Mouse (Mus musculus) ES-Bruce4 (cell line): ENCODE results near the gene Gm10803. TPM values are rescaled to one million over a fixed set of nuclear protein-coding genes. Genes with fewer than 3 reads are reported as not detected.

Source experiments
- H3K27ac ChIP-seq: 2 replicates; pipeline ENCODE4 v1.5.1; 2012; ENCODE audit warnings: low read length, inconsistent platforms; ENCODE audit not compliant: insufficient read depth
- H3K27me3 ChIP-seq: 2 replicates; pipeline ENCODE4 v1.6.1; 2012; ENCODE audit warnings: mild to moderate bottlenecking, low read length, inconsistent platforms; ENCODE audit not compliant: control insufficient read depth, poor library complexity, insufficient read depth, severe bottlenecking
- H3K36me3 ChIP-seq: 2 replicates; pipeline ENCODE4 v1.6.1; 2012; ENCODE audit warnings: inconsistent platforms, mild to moderate bottlenecking, low read length, moderate library complexity; ENCODE audit not compliant: control insufficient read depth, poor library complexity, insufficient read depth, severe bottlenecking
- H3K4me1 ChIP-seq: one replicate; pipeline ENCODE4 v1.8.1; 2011; ENCODE audit warnings: low read length; ENCODE audit not compliant: control insufficient read depth, insufficient read depth
- H3K4me3 ChIP-seq: 2 replicates; pipeline ENCODE4 v1.5.1; 2011; ENCODE audit warnings: low read depth, mild to moderate bottlenecking, low read length
- H3K9ac ChIP-seq: 2 replicates; pipeline ENCODE4 v1.6.1; 2012; ENCODE audit warnings: low read depth, mild to moderate bottlenecking, inconsistent platforms; ENCODE audit not compliant: poor library complexity, severe bottlenecking
- H3K9me3 ChIP-seq: replicated peaks from 2 replicates; pipeline ENCODE4 v1.6.1; 2012; ENCODE audit warnings: mild to moderate bottlenecking, low read length, inconsistent platforms; ENCODE audit not compliant: control insufficient read depth, poor library complexity, insufficient read depth, severe bottlenecking
- CTCF ChIP-seq: IDR thresholded peaks from one replicate; pipeline ENCODE4 v1.8.1; 2011; ENCODE audit warnings: low read depth, low read length
- EP300 ChIP-seq: IDR thresholded peaks from 2 replicates; pipeline ENCODE4 v1.6.1; 2011; ENCODE audit warnings: low read depth, low read length; ENCODE audit not compliant: insufficient read depth
- POLR2A ChIP-seq: IDR thresholded peaks from one replicate; pipeline ENCODE4 v1.8.1; 2011; ENCODE audit warnings: low read length; ENCODE audit not compliant: insufficient read depth
- polyA plus RNA-seq: library from polyadenylated mRNA; stranded (reverse); fragments of >200 nt; gene quantifications from 2 replicates; pipeline ENCODE4 v1.2.4, GENCODE M21; 2011; ENCODE audit warnings: low read depth; ENCODE audit not compliant: missing spikeins, insufficient read depth, insufficient read length

The Gm10803 gene
- polyA plus RNA-seq, 1 experiment: not detected

- no peaks in the 10 kb centered on the region for H3K36me3 ChIP-seq
- no peak for TF ChIP-seq CTCF
- no peak for TF ChIP-seq POLR2A
- no peak for TF ChIP-seq EP300
- no peaks in the 10 kb centered on the region for H3K4me1 ChIP-seq
Observed at GRCm38 (mm10) chr2:93581271-93581670, 20.9 kb downstream of the Gm10803 start.

DNA sequence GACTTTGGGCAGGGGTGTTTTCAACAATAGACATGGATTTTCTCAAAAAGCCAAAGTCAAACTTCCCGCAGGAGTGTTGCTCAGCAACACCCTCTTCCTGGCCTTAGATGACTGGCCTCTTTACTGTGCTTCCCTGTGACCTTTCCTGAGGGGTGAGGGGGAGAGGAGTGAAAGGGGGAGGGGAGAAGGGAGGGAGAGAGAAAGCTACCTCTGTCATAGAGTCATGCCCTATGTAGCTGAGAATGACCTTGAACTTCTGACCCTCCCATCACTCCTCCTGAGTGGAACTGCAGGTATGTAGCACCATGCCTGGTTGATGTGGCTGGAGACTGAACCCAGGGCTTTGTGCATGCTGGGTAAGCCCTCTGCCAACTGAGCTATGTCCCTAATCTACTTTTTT is 25.5 kb downstream of the Gm10803 start:
- TF ChIP-seq CTCF (no peak), EP300 (no peak), POLR2A (no peak)
- Histone ChIP-seq H3K4me3 (no peak overlapping the region), H3K4me1 (no peaks in the 10 kb centered on the region), H3K27me3 (0 out of 2 replicates have a peak, but pooled peaks cover 1% of the 10 kb centered on the region), H3K9me3 (no peaks in the 10 kb centered on the region), H3K27ac (no peak overlapping the region), H3K36me3 (no peaks in the 10 kb centered on the region), H3K9ac (no peak overlapping the region)

More at GRCm38 (mm10) chr2:93581271-93581670, 20.9 kb downstream of the Gm10803 start:
- Histone ChIP-seq H3K27me3 (no peaks in the 10 kb centered on the region), H3K9me3 (no peaks in the 10 kb centered on the region), H3K27ac (no peak overlapping the region), H3K4me3 (no peak overlapping the region), H3K9ac (no peak overlapping the region)

DNA sequence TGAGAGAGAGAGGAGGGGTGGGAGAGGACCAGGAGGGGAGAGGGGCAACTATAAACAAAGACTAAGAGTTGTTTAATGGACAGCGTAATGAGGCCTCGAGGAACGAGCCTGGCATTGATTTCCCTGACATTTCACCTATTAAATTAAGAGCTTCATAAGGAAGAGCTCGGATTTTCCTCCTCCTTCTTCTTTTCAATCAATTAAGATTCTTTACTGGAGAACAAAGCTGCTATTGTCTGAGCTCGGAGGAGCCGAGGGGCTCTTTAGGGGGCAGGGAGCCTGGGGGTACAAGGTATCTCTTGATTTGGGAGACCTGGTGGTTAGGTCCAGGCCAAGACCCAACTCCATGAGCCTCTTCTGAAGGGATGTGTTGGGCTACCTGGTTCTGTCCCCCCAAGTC is 27.1 kb downstream of the Gm10803 start:
- Histone ChIP-seq H3K36me3 (no peaks in the 10 kb centered on the region), H3K4me1 (no peaks in the 10 kb centered on the region), H3K4me3 (no peak overlapping the region), H3K27ac (no peak overlapping the region), H3K9ac (no peak overlapping the region), H3K9me3 (no peaks in the 10 kb centered on the region), H3K27me3 (0 out of 2 replicates have a peak, but pooled peaks cover 1% of the 10 kb centered on the region)
- TF ChIP-seq EP300: no peak
- no peak for TF ChIP-seq CTCF
- TF ChIP-seq POLR2A: no peak

DNA sequence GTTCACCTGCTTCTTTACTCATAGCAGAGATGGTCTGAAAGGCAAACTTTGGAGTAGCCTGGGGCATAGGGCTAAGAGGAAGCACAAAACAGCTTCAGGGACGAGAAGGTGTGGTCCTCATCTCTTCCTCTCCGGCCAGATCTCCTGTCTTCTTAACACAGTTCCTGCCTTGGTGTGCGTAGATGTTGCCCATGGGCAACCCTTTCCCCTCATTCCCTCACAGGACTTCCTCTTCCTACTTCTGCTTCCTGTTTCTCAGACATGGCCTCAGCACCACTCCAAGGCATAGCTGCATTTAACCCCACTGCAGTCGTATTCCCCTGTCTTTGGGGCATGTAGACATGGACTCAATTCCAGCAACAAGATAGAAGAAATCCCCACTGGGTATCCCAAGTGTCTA is 29.5 kb downstream of the Gm10803 start:
- H3K27ac ChIP-seq: no peak overlapping the region
- TF ChIP-seq POLR2A (no peak), EP300 (no peak), CTCF (no peak)
- no peak overlapping the region for H3K4me3 ChIP-seq
- H3K4me1 ChIP-seq: no peaks in the 10 kb centered on the region
- no peaks in the 10 kb centered on the region for H3K9me3 ChIP-seq
- H3K36me3 ChIP-seq: no peaks in the 10 kb centered on the region
- H3K27me3 ChIP-seq: 0 out of 2 replicates have a peak, but pooled peaks cover 1% of the 10 kb centered on the region
- no peak overlapping the region for H3K9ac ChIP-seq

- H3K36me3 ChIP-seq: no peaks in the 10 kb centered on the region
- no peaks in the 10 kb centered on the region for H3K4me1 ChIP-seq
- H3K9me3 ChIP-seq: no peaks in the 10 kb centered on the region
- no peak overlapping the region; the same call in 1 of the 2 replicates for H3K27ac ChIP-seq
- no peak overlapping the region for H3K9ac ChIP-seq
- 0 out of 2 replicates have a peak, but pooled peaks cover 1% of the 10 kb centered on the region for H3K27me3 ChIP-seq
- H3K4me3 ChIP-seq: no peak overlapping the region
- TF ChIP-seq CTCF (no peak), POLR2A (no peak), EP300 (no peak)
Observed at GRCm38 (mm10) chr2:93591706-93592105, 31.3 kb downstream of the Gm10803 start.

DNA sequence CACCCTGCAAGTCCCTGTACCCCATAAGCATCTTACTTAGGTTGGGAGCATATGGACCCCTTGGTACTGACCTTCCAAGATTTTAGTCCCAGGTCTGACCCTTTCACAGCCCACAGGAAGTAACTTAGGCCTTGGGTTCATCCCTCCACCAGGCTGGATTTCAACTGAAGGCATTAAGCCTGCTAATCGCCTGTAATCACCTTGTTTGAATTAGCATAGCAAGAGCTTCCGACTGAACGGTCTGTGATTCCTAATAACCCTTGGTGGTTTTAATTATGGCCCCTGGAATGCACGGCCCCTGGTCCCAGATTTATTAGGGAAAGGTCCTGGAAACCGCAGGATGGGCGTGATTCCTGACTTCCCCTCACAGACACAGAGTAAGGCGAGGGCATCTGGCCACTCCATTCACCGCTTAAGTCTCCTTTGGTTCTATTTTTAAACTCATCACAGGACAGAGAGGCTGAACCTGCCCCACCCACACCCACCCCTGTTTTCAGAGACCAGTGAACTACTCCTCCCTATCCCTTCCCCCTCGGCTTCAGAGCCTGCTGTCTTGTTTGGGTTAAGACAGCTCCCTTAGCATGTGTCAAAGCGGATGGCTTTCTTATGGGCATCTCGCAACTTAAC is 31.9 kb downstream of the Gm10803 start:
- Histone ChIP-seq H3K4me3 (no peak overlapping the region), H3K9ac (no peak overlapping the region), H3K9me3 (no peaks in the 10 kb centered on the region), H3K27ac (no peak overlapping the region; the same call in 1 of the 2 replicates), H3K36me3 (no peaks in the 10 kb centered on the region), H3K27me3 (no peaks in the 10 kb centered on the region), H3K4me1 (no peaks in the 10 kb centered on the region)
- no peak for TF ChIP-seq CTCF
- no peak for TF ChIP-seq POLR2A
- no peak for TF ChIP-seq EP300
